Mouse (Mus musculus): ENCODE measurements at regions not wholly inside any gene's neighbourhood (a gene's known extent, or its start where the extent isn't known, plus 50 kb on each side); places are given as distances from the start of the nearest gene placed in this dataset.

- H3K4me2 ChIP-seq (replicated peaks), result no peak overlapping the region
- no peak for ATAC-seq
- H3K4me3 ChIP-seq (replicated peaks), result no peak overlapping the region
- no peaks in the 10 kb centered on the region for H3K4me1 ChIP-seq (replicated peaks)
- no peaks in the 10 kb centered on the region for H3K27me3 ChIP-seq
- 0 out of 2 replicates have a peak, but pooled peaks cover 2% of the 10 kb centered on the region for H3K9me3 ChIP-seq
- no peak overlapping the region for H3K27ac ChIP-seq
- no peak overlapping the region for H3K9ac ChIP-seq (replicated peaks)
- WGBS, result 95% methylated on average over 1 of the region's 1 CpGs
- no peaks in the 10 kb centered on the region for H3K36me3 ChIP-seq
Observed at GRCm38 (mm10) chr3:31444861-31445260, 134.7 kb upstream of the Slc7a14 start.

- no peak overlapping the region for H3K4me3 ChIP-seq (replicated peaks)
- H3K4me1 ChIP-seq (replicated peaks), result no peaks in the 10 kb centered on the region
- H3K9me3 ChIP-seq, result 0 out of 2 replicates have a peak, but pooled peaks cover 2% of the 10 kb centered on the region
- H3K4me2 ChIP-seq (replicated peaks), result no peak overlapping the region
- 91% methylated on average over 7 of the region's 7 CpGs for WGBS
- H3K27me3 ChIP-seq, result no peaks in the 10 kb centered on the region
- H3K27ac ChIP-seq, result no peak overlapping the region
- H3K9ac ChIP-seq (replicated peaks), result no peak overlapping the region
- ATAC-seq, result no peak
- H3K36me3 ChIP-seq, result no peaks in the 10 kb centered on the region
Observed at GRCm38 (mm10) chr3:31444311-31444710, 134.1 kb upstream of the Slc7a14 start.

- no peaks in the 10 kb centered on the region for H3K36me3 ChIP-seq
- no peak overlapping the region for H3K27ac ChIP-seq
- no peaks in the 10 kb centered on the region for H3K4me1 ChIP-seq (replicated peaks)
- no peak overlapping the region for H3K9ac ChIP-seq (replicated peaks)
- no peak for ATAC-seq
- no peaks in the 10 kb centered on the region for H3K27me3 ChIP-seq
- H3K4me2 ChIP-seq (replicated peaks), result no peak overlapping the region
- no peak overlapping the region for H3K4me3 ChIP-seq (replicated peaks)
- 91% methylated on average over 5 of the region's 5 CpGs for WGBS
- H3K9me3 ChIP-seq, result 0 out of 2 replicates have a peak, but pooled peaks cover 2% of the 10 kb centered on the region
Observed at GRCm38 (mm10) chr3:31443894-31444293, 133.7 kb upstream of the Slc7a14 start.

- Histone ChIP-seq H3K9ac (replicated peaks) (no peak overlapping the region), H3K4me1 (replicated peaks) (no peaks in the 10 kb centered on the region), H3K4me2 (replicated peaks) (no peak overlapping the region), H3K27ac (no peak overlapping the region), H3K36me3 (no peaks in the 10 kb centered on the region), H3K9me3 (no peaks in the 10 kb centered on the region), H3K4me3 (replicated peaks) (no peak overlapping the region), H3K27me3 (no peaks in the 10 kb centered on the region)
- WGBS, result 92% methylated on average over 2 of the region's 2 CpGs
- no peak for ATAC-seq
Observed at GRCm38 (mm10) chr3:31440282-31440681, 130.1 kb upstream of the Slc7a14 start.

- Histone ChIP-seq H3K4me3 (replicated peaks) (no peak overlapping the region), H3K36me3 (no peaks in the 10 kb centered on the region), H3K9ac (replicated peaks) (no peak overlapping the region), H3K27me3 (no peaks in the 10 kb centered on the region), H3K4me2 (replicated peaks) (no peak overlapping the region), H3K9me3 (no peaks in the 10 kb centered on the region), H3K4me1 (replicated peaks) (no peaks in the 10 kb centered on the region), H3K27ac (no peak overlapping the region)
- ATAC-seq, result no peak
- WGBS, result 78% methylated on average over 3 of the region's 3 CpGs
Observed at GRCm38 (mm10) chr3:31437970-31438369, 127.8 kb upstream of the Slc7a14 start.

GRCm38 (mm10) chr3:31435204-31435963 lies 125.2 kb upstream of the Slc7a14 start:
- WGBS, result 74% methylated on average over 3 of the region's 3 CpGs
- Histone ChIP-seq H3K27ac (no peak overlapping the region), H3K4me2 (replicated peaks) (no peak overlapping the region), H3K4me3 (replicated peaks) (no peak overlapping the region), H3K27me3 (no peaks in the 10 kb centered on the region), H3K4me1 (replicated peaks) (no peaks in the 10 kb centered on the region), H3K9ac (replicated peaks) (no peak overlapping the region), H3K9me3 (no peaks in the 10 kb centered on the region), H3K36me3 (no peaks in the 10 kb centered on the region)
- ATAC-seq, result no peak

GRCm38 (mm10) chr3:31433201-31433600 lies 123.0 kb upstream of the Slc7a14 start:
- H3K4me3 ChIP-seq (replicated peaks), result no peak overlapping the region
- no peaks in the 10 kb centered on the region for H3K9me3 ChIP-seq
- H3K27me3 ChIP-seq, result no peaks in the 10 kb centered on the region
- H3K9ac ChIP-seq (replicated peaks), result no peak overlapping the region
- no peak for ATAC-seq
- H3K36me3 ChIP-seq, result no peaks in the 10 kb centered on the region
- H3K27ac ChIP-seq, result no peak overlapping the region
- no peaks in the 10 kb centered on the region for H3K4me1 ChIP-seq (replicated peaks)
- H3K4me2 ChIP-seq (replicated peaks), result no peak overlapping the region
- 84% methylated on average over 9 of the region's 9 CpGs for WGBS

- H3K9me3 ChIP-seq, result no peaks in the 10 kb centered on the region
- WGBS, result 94% methylated on average over 14 of the region's 14 CpGs
Observed at GRCm38 (mm10) chr3:31423517-31423916, 113.3 kb upstream of the Slc7a14 start.

GRCm38 (mm10) chr3:31408802-31409201 lies 98.6 kb upstream of the Slc7a14 start:
- WGBS, result 88% methylated on average over 4 of the region's 4 CpGs
- no peak for ATAC-seq
- no peak overlapping the region for H3K4me3 ChIP-seq (replicated peaks)
- no peaks in the 10 kb centered on the region for H3K36me3 ChIP-seq
- no peaks in the 10 kb centered on the region for H3K9me3 ChIP-seq
- H3K27me3 ChIP-seq, result no peaks in the 10 kb centered on the region
- H3K4me1 ChIP-seq (replicated peaks), result no peaks in the 10 kb centered on the region
- no peak overlapping the region for H3K27ac ChIP-seq
- H3K4me2 ChIP-seq (replicated peaks), result no peak overlapping the region
- H3K9ac ChIP-seq (replicated peaks), result no peak overlapping the region

More at GRCm38 (mm10) chr3:31423517-31423916, 113.3 kb upstream of the Slc7a14 start:
- ATAC-seq, result no peak
- Histone ChIP-seq H3K4me3 (replicated peaks) (no peak overlapping the region), H3K4me1 (replicated peaks) (no peaks in the 10 kb centered on the region), H3K27me3 (no peaks in the 10 kb centered on the region), H3K36me3 (no peaks in the 10 kb centered on the region), H3K4me2 (replicated peaks) (no peak overlapping the region), H3K27ac (no peak overlapping the region), H3K9ac (replicated peaks) (no peak overlapping the region)

GRCm38 (mm10) chr3:31405880-31406279 lies 95.7 kb upstream of the Slc7a14 start:
- Histone ChIP-seq H3K27me3 (no peaks in the 10 kb centered on the region), H3K4me3 (replicated peaks) (no peak overlapping the region), H3K9me3 (no peaks in the 10 kb centered on the region; the same call in 1 of the 2 replicates), H3K4me1 (replicated peaks) (no peaks in the 10 kb centered on the region), H3K9ac (replicated peaks) (no peak overlapping the region), H3K4me2 (replicated peaks) (no peak overlapping the region), H3K36me3 (no peaks in the 10 kb centered on the region), H3K27ac (no peak overlapping the region)
- ATAC-seq, result no peak
- 22% methylated on average over 1 of the region's 1 CpGs for WGBS

- Histone ChIP-seq H3K9me3 (peaks cover 6% of the 10 kb centered on the region; the same call in 1 of the 2 replicates), H3K27ac (no peak overlapping the region), H3K27me3 (no peaks in the 10 kb centered on the region), H3K4me2 (replicated peaks) (no peak overlapping the region), H3K4me1 (replicated peaks) (no peaks in the 10 kb centered on the region), H3K4me3 (replicated peaks) (no peak overlapping the region), H3K9ac (replicated peaks) (no peak overlapping the region), H3K36me3 (no peaks in the 10 kb centered on the region)
- ATAC-seq, result no peak
- WGBS, result 74% methylated on average over 2 of the region's 2 CpGs
Observed at GRCm38 (mm10) chr3:31399136-31399535, 89.0 kb upstream of the Slc7a14 start.

GRCm38 (mm10) chr3:31394533-31394932 lies 84.4 kb upstream of the Slc7a14 start:
- 92% methylated on average over 4 of the region's 4 CpGs for WGBS
- Histone ChIP-seq H3K4me1 (replicated peaks) (no peaks in the 10 kb centered on the region), H3K27me3 (no peaks in the 10 kb centered on the region), H3K9ac (replicated peaks) (no peak overlapping the region), H3K4me2 (replicated peaks) (no peak overlapping the region), H3K9me3 (no peaks in the 10 kb centered on the region), H3K27ac (no peak overlapping the region), H3K4me3 (replicated peaks) (no peak overlapping the region), H3K36me3 (no peaks in the 10 kb centered on the region)
- ATAC-seq, result no peak

- no peak for ATAC-seq
- Histone ChIP-seq H3K27me3 (no peaks in the 10 kb centered on the region), H3K4me3 (replicated peaks) (no peak overlapping the region), H3K9ac (replicated peaks) (no peak overlapping the region), H3K9me3 (no peaks in the 10 kb centered on the region), H3K4me1 (replicated peaks) (no peaks in the 10 kb centered on the region), H3K27ac (no peak overlapping the region), H3K36me3 (no peaks in the 10 kb centered on the region), H3K4me2 (replicated peaks) (no peak overlapping the region)
- WGBS, result 68% methylated on average over 2 of the region's 2 CpGs
Observed at GRCm38 (mm10) chr3:31389955-31390354, 79.8 kb upstream of the Slc7a14 start.

Measured in midbrain, embryonic 13.5 days (tissue).